Mouse (Mus musculus): ENCODE measurements around the gene Fam222a. TPM values are rescaled to one million over a fixed set of nuclear protein-coding genes. Genes with fewer than 3 reads are reported as not detected.

Fam222a gene
- polyA plus RNA-seq, 1 experiment from 2014 or later = 1.6 TPM

DNA sequence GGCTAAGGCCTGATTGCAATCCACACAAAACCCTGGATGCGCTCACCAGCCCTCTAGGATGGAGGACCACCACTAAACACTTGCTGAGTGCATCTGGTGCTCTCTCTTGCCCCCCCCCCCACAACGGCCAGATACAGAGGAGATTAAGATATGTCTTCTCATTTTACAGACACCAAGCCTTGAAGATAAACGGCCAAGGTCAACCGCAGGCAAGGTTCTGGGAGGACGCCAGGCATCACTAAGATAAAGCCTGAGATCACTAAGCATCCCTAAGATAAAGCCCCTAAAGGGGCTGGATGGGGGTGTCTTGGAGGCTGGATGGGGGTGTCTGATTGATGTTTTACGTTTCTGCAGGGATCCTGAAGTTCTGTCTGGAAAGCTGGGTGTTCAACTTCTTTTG, 2.1 kb upstream of the Fam222a start:
- H3K27ac ChIP-seq (ENCODE audit: low read length) = no peak overlapping the region
- H3K27me3 ChIP-seq (ENCODE audit: control insufficient read depth, insufficient read depth, low read length) = no peaks in the 10 kb centered on the region
- no peak overlapping the region for H3K4me3 ChIP-seq (replicated peaks; ENCODE audit: low read length)
- ATAC-seq (ENCODE audit: insufficient read depth, low FRiP score) = no peak
- 51% methylated on average over 6 of the region's 6 CpGs for WGBS
- no peaks in the 10 kb centered on the region for H3K36me3 ChIP-seq (ENCODE audit: control insufficient read depth, insufficient read depth, low read length)
- H3K9ac ChIP-seq (ENCODE audit: low read length) = no peak overlapping the region
- H3K4me2 ChIP-seq (ENCODE audit: low read depth, low read length) = no peak overlapping the region
- peaks cover 29% of the 10 kb centered on the region for H3K4me1 ChIP-seq (ENCODE audit: control insufficient read depth, insufficient read depth, low read length)
- peaks cover 5% of the 10 kb centered on the region; the same call in 1 of the 2 replicates for H3K9me3 ChIP-seq (replicated peaks; ENCODE audit: control insufficient read depth, low read length)

DNA sequence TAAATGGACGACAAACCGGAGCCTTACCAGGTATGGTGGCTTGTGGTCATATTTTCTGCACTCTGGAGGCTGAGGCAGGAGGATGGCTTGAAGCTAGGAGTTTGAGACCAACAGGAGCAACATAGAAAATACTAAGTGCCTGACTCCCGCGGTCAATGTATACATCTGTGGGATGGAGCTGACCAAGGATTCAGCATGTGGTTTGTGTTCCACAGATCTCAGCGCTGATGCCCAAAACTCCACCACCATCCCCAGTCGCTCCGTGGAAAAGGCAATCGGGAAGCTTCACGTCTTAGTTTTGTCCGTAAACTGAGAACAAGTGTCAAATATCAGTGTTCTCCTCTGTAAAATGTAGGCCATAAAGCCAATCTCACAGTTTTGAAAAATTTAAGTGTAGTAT, 1.4 kb upstream of the Fam222a start:
- no peak overlapping the region for H3K9ac ChIP-seq (ENCODE audit: low read length)
- 84% methylated on average over 10 of the region's 10 CpGs for WGBS
- H3K4me3 ChIP-seq (replicated peaks; ENCODE audit: low read length) = no peak overlapping the region
- peaks cover 36% of the 10 kb centered on the region for H3K4me1 ChIP-seq (ENCODE audit: control insufficient read depth, insufficient read depth, low read length)
- H3K4me2 ChIP-seq (ENCODE audit: low read depth, low read length) = no peak overlapping the region
- peaks cover 5% of the 10 kb centered on the region; the same call in 1 of the 2 replicates for H3K9me3 ChIP-seq (replicated peaks; ENCODE audit: control insufficient read depth, low read length)
- no peak overlapping the region for H3K27ac ChIP-seq (ENCODE audit: low read length)
- ATAC-seq (ENCODE audit: insufficient read depth, low FRiP score) = no peak
- H3K27me3 ChIP-seq (ENCODE audit: control insufficient read depth, insufficient read depth, low read length) = no peaks in the 10 kb centered on the region
- no peaks in the 10 kb centered on the region for H3K36me3 ChIP-seq (ENCODE audit: control insufficient read depth, insufficient read depth, low read length)

DNA sequence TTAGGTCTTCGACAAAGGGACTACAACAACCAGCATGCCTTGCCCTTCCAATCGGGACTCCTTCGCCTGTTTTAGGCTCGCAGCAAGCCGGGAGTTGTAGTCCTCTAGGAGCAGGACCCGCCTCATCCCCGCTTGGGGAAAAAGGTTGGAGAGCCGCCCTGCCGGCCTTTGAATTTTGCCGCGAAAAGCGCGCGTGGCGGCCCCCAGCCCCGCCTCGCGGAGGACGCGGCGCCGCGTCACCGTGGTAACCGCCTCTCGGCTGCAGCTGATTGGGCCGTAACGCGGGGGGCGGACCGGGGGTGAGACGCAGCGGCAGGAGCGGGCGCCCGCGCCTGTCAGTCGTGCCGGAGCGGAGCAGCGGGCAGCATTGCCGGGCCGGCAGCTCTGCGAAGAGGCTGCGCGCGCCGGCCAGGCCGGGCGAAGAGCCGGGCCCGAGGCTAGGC, 720 bp upstream of the Fam222a start:
- peak overlapping the region; percentile 62 for H3K27ac ChIP-seq (ENCODE audit: low read length)
- under 1% methylated on average over 50 of the region's 52 CpGs for WGBS
- peak; percentile 93 for ATAC-seq (ENCODE audit: insufficient read depth, low FRiP score)
- H3K9me3 ChIP-seq (replicated peaks; ENCODE audit: control insufficient read depth, low read length) = peaks cover 5% of the 10 kb centered on the region; the same call in 1 of the 2 replicates
- no peaks in the 10 kb centered on the region for H3K27me3 ChIP-seq (ENCODE audit: control insufficient read depth, insufficient read depth, low read length)
- H3K4me3 ChIP-seq (replicated peaks; ENCODE audit: low read length) = peak overlapping the region; percentile 77
- H3K4me2 ChIP-seq (ENCODE audit: low read depth, low read length) = peak overlapping the region; percentile 97
- peaks cover 42% of the 10 kb centered on the region for H3K4me1 ChIP-seq (ENCODE audit: control insufficient read depth, insufficient read depth, low read length)
- no peaks in the 10 kb centered on the region for H3K36me3 ChIP-seq (ENCODE audit: control insufficient read depth, insufficient read depth, low read length)
- peak overlapping the region; percentile 77 for H3K9ac ChIP-seq (ENCODE audit: low read length)

DNA sequence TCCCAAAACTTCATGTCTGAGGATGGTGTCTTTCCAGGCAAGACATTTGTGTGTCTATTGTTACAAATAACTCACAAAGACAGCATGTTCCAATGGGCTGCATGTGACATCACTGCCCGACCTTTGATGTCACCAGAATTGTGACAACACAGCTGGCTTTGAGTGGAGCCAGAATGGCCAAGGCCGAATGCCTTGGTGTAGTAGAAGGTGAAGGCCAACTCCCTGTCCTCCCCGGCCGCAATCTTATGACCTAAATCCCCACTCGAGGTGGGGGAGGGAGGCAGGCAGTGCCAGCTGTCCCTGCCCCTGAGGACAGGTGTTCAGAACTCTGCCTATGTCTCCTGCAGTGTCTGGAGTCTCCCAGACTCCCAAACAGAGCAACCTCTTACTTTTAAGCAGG, 1.0 kb downstream of the Fam222a start:
- H3K9ac ChIP-seq (ENCODE audit: low read length) = peak overlapping the region; percentile 77
- WGBS = 28% methylated on average over 5 of the region's 5 CpGs
- peaks cover 59% of the 10 kb centered on the region for H3K4me1 ChIP-seq (ENCODE audit: control insufficient read depth, insufficient read depth, low read length)
- H3K4me2 ChIP-seq (ENCODE audit: low read depth, low read length) = peak overlapping the region; percentile 97
- H3K4me3 ChIP-seq (replicated peaks; ENCODE audit: low read length) = peak overlapping the region; percentile 77
- no peaks in the 10 kb centered on the region for H3K36me3 ChIP-seq (ENCODE audit: control insufficient read depth, insufficient read depth, low read length)
- no peaks in the 10 kb centered on the region for H3K27me3 ChIP-seq (ENCODE audit: control insufficient read depth, insufficient read depth, low read length)
- no peak overlapping the region for H3K27ac ChIP-seq (ENCODE audit: low read length)
- no peak for ATAC-seq (ENCODE audit: insufficient read depth, low FRiP score)
- 0 out of 2 replicates have a peak, but pooled peaks cover under 1% of the 10 kb centered on the region for H3K9me3 ChIP-seq (replicated peaks; ENCODE audit: control insufficient read depth, low read length)

DNA sequence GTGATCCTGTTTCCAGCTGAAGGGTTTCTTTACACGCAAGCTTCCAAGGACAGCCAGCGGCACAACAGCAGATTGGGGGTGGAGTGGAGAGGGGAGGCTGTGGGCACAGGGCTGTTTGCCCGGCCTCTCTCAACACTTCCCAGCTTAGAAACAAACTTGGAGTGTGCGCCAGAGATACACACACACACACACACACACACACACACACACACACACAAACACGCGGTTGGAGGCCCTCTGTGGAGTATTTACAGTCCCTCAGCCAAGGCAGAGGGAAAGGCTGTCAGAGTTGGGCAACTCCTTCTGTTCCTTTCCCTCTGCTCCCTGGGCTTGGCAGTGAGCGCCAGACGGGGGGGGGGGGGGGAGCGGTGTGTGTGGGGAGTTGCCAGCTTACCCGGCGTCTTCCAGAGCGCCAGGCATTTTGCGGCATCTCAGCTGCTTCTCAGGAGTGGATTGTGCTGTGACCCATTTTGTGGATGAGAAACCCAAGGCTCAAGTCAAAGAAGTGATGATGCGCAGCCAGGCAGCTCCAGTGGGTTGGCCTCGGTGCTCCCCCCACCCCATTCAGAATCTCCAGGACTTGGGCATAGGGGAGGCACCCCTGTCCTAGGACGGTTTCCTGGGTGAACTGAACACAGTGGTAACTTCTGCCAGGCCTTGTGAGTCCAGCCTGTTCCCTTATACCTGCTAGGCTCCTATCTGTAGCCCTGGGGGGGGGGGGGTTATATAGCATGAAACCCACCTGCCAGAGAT, 2.3 kb downstream of the Fam222a start:
- no peak for ATAC-seq (ENCODE audit: insufficient read depth, low FRiP score)
- Histone ChIP-seq H3K36me3 (ENCODE audit: control insufficient read depth, insufficient read depth, low read length) (no peaks in the 10 kb centered on the region), H3K9ac (ENCODE audit: low read length) (peak overlapping the region; percentile 36), H3K27me3 (ENCODE audit: control insufficient read depth, insufficient read depth, low read length) (no peaks in the 10 kb centered on the region), H3K9me3 (replicated peaks; ENCODE audit: control insufficient read depth, low read length) (no peaks in the 10 kb centered on the region), H3K4me2 (ENCODE audit: low read depth, low read length) (peak overlapping the region; percentile 97), H3K4me3 (replicated peaks; ENCODE audit: low read length) (peak overlapping the region; percentile 77), H3K27ac (ENCODE audit: low read length) (no peak overlapping the region), H3K4me1 (ENCODE audit: control insufficient read depth, insufficient read depth, low read length) (peaks cover 67% of the 10 kb centered on the region)
- WGBS = 39% methylated on average over 12 of the region's 16 CpGs

DNA sequence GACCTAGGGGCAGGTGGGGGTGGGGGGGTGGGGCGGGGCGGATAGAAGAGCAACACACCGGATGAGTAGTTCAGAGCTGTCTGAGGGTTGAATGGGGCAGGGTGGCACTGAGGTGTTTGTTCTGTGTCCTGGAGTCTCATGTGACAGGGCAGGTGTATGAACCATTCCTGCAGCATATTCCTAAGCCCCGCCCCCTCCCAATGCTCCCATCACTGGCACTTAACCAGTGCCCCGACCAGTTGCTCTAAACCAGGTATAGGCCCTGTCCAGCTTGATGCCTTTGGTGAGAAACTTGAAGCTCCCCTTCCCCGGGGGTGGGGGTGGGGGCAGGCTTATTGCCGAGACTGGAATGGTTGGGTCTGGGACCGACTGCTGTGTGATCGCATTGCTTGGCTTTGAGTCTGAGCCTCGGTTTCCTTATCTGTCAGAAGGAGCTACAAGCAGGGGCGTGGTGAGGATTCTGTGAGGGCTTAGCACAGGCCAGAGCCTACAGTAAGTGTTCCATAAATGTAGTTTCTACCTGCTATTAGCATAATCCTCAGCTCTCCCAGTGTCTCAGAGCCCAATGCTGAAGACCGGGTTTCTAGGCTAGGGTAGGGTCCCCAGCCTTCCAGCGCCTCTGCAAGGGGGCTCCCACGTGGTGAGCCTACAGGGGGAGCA, 3.1 kb downstream of the Fam222a start:
- no peaks in the 10 kb centered on the region for H3K9me3 ChIP-seq (replicated peaks; ENCODE audit: control insufficient read depth, low read length)
- no peaks in the 10 kb centered on the region for H3K36me3 ChIP-seq (ENCODE audit: control insufficient read depth, insufficient read depth, low read length)
- no peaks in the 10 kb centered on the region for H3K27me3 ChIP-seq (ENCODE audit: control insufficient read depth, insufficient read depth, low read length)
- H3K4me2 ChIP-seq (ENCODE audit: low read depth, low read length) = peak overlapping the region; percentile 57
- H3K9ac ChIP-seq (ENCODE audit: low read length) = peak overlapping the region; percentile 62
- no peak overlapping the region for H3K27ac ChIP-seq (ENCODE audit: low read length)
- H3K4me3 ChIP-seq (replicated peaks; ENCODE audit: low read length) = peak overlapping the region; percentile 37
- ATAC-seq (ENCODE audit: insufficient read depth, low FRiP score) = no peak
- WGBS = 8% methylated on average over 14 of the region's 14 CpGs
- peaks cover 63% of the 10 kb centered on the region for H3K4me1 ChIP-seq (ENCODE audit: control insufficient read depth, insufficient read depth, low read length)

DNA sequence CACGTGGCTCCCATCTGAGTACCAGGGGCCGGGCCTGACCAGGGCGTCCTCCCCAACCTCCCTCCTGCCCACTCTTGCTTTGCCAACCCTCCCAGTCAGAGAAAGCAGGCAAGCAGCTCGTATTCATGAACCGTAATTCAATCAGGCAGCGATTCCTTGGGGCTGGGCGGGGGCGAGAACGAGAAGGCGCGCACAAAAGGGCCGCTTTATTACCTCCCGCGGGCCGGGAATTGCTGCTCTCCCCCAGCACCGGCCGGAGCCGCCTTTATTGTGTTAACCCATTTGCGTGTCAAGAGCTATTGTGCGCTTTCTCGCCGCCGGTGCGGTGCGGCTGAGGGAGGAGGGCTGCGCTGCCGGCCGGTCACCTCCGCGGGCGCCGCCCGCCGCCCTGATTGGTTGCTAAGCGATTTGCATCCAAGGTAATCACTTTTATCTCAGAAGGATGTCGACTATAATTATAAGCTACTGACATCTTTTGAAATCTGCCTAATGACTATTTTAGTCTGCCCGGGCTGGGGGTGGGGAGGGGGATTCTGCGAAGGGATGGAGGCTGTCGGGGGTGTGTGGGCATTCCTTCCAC, 3.7 kb downstream of the Fam222a start:
- no peak for ATAC-seq (ENCODE audit: insufficient read depth, low FRiP score)
- H3K27ac ChIP-seq (ENCODE audit: low read length) = no peak overlapping the region
- H3K9ac ChIP-seq (ENCODE audit: low read length) = peak overlapping the region; percentile 62

DNA sequence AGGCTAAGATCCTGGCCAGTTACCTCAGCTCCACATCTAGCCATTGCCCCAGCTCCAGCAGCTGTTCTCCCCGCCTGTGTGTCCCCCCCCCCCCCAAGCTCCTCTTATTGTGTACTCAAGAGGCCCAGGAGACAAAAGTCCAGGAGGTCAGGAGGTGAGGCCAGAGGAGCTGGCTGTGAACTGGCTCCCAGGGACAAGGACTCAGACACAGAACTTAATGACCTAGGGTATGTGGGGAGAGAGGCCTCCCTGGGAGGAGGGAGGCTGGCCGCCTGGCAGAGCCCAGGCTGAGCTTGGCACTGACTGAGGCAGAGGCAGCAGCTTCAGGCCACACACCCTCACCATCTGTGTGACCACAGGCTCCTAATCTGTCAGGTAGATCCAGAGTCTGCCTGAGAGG, 5.2 kb downstream of the Fam222a start:
- Histone ChIP-seq H3K9me3 (replicated peaks; ENCODE audit: control insufficient read depth, low read length) (no peaks in the 10 kb centered on the region), H3K9ac (ENCODE audit: low read length) (no peak overlapping the region), H3K4me2 (ENCODE audit: low read depth, low read length) (no peak overlapping the region), H3K36me3 (ENCODE audit: control insufficient read depth, insufficient read depth, low read length) (no peaks in the 10 kb centered on the region), H3K4me3 (replicated peaks; ENCODE audit: low read length) (no peak overlapping the region), H3K4me1 (ENCODE audit: control insufficient read depth, insufficient read depth, low read length) (peaks cover 67% of the 10 kb centered on the region), H3K27ac (ENCODE audit: low read length) (no peak overlapping the region), H3K27me3 (ENCODE audit: control insufficient read depth, insufficient read depth, low read length) (no peaks in the 10 kb centered on the region)
- 46% methylated on average over 2 of the region's 2 CpGs for WGBS
- ATAC-seq (ENCODE audit: insufficient read depth, low FRiP score) = no peak

More for the DNA sequence above, 3.7 kb downstream of the Fam222a start:
- Histone ChIP-seq H3K9me3 (replicated peaks; ENCODE audit: control insufficient read depth, low read length) (no peaks in the 10 kb centered on the region), H3K4me2 (ENCODE audit: low read depth, low read length) (peak overlapping the region; percentile 57), H3K4me3 (replicated peaks; ENCODE audit: low read length) (peak overlapping the region; percentile 37), H3K4me1 (ENCODE audit: control insufficient read depth, insufficient read depth, low read length) (peaks cover 63% of the 10 kb centered on the region), H3K27me3 (ENCODE audit: control insufficient read depth, insufficient read depth, low read length) (no peaks in the 10 kb centered on the region), H3K36me3 (ENCODE audit: control insufficient read depth, insufficient read depth, low read length) (no peaks in the 10 kb centered on the region)
- 2% methylated on average over 39 of the region's 39 CpGs for WGBS
